Mouse (Mus musculus) monocyte, adult 5-6 weeks (primary cell): ENCODE data around the gene B230217C12Rik. TPM values are rescaled to one million over a fixed set of nuclear protein-coding genes. Genes with fewer than 3 reads are reported as not detected.

Source experiments
- ATAC-seq: fragments of 153-309, 156-312 bp; replicated peaks from 2 replicates; pipeline ENCODE4 v1.8.0; 2017; ENCODE audit warnings: mild to moderate bottlenecking; ENCODE audit not compliant: low TSS enrichment, insufficient number of reproducible peaks, severe bottlenecking, poor library complexity, low FRiP score
- total RNA-seq: library from RNA; stranded (forward); fragments of 200-1000, 200-491, 200-594 nt; gene quantifications from 3 replicates; pipeline ENCODE4 v1.2.3, GENCODE M21; 2017

Gene B230217C12Rik
- total RNA-seq, 1 experiment from 2014 or later, result not detected

DNA sequence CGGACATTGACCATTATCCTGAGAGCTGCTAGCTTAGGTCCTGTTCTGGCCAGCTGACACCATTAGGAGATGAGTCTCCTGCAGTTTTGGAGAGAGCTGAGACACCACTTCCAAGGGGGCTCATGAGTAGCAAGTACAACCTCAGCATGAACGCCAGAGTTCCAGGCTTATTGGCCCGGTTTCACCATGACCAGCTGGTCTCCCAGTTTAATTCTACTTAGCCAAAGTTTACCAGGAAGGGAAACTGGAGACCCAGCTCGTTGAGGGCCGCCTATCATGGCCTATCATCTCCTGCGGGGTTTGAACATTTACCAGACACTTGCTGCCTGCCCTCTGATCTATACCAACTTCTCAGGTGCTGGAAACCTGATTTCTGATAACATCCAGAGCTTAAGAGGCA is 33.0 kb upstream of the B230217C12Rik start:
- ATAC-seq, result no peak

DNA sequence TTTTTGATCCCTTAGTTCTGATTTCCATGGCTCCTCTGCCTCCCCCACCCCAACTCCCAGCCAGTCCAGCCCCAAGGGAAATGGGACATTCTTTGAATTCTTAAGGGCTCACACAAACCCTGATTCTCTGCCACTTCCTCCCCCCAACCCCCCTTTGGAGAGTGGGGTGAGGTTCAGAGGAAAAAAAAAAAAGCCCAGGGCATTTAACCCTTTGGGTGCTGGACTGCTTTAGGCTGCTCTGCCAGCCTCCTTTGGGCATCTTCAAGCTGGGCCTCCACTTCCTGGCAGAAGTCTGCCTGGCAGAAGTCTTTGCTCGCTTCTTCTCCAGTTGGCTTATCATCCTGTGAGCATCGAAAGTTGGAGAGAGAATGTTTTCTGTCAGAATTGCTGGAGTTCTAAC is 32.5 kb upstream of the B230217C12Rik start:
- ATAC-seq, result no peak

GRCm38 (mm10) chr11:97808621-97809234 is 31.9 kb upstream of the B230217C12Rik start:
- no peak for ATAC-seq

DNA sequence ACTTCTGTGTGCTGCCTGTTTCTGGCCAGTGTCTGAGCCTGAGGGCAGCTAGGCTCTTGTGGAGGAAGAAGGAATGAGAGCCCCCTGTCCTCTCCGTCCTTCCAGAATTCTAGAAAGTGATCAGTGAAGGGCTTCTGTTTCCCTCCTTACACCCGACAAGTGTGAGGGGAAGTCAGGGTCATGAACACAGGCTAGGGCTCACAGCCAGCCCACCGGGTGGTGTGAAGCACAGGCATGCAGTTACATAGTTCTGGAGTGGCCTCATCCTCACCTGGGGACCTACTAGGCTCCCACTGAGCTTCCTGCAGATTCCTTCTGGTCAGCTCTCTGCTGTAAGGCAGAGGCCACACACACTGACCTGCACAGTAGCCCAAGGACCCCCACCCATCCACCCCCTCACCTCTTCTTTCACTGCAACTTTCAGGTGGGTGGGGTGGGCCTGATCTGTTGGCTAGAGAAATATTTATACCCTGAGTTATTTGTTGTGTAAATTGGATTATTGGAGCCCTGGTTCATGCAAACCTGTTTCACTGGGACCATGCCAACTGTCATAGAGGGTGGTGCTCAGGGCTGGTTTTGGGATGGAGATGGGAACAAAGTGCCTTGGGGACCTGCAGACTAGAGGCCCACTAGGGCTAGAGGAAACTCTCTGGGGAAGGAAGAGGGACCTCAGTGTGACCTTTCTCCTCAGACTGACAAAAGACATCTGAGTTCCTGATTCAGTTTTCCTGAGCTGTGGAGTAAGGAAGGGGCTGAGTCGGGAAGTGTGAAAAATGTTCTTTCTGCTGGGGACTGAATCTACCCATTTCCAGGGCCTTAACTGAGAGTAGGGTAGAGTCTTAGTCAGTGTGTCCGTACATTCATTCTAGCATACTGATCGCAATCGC is 31.1 kb upstream of the B230217C12Rik start:
- no peak for ATAC-seq

- no peak for ATAC-seq
Measured at GRCm38 (mm10) chr11:97810356-97810755, 30.2 kb upstream of the B230217C12Rik start.

DNA sequence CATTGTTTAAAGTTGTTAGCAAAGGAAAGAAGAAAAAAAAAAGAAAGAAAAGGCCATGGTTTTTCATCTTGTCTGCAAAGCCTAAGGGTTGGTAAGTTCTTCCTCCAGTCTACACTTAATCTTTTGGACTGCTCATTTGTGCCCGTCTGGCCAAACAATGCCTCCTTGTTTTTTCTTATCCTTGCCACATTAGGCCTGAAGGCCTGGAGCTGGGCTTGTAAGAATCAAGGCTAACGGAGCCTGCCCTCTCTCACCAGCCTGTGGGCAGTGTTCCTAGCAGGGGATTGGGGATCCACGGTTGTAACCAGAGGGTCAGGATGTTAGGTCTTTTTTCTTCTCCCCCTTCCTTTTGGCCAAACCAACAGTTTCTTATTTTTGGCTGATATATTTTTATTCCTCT is 29.6 kb upstream of the B230217C12Rik start:
- no peak for ATAC-seq

DNA sequence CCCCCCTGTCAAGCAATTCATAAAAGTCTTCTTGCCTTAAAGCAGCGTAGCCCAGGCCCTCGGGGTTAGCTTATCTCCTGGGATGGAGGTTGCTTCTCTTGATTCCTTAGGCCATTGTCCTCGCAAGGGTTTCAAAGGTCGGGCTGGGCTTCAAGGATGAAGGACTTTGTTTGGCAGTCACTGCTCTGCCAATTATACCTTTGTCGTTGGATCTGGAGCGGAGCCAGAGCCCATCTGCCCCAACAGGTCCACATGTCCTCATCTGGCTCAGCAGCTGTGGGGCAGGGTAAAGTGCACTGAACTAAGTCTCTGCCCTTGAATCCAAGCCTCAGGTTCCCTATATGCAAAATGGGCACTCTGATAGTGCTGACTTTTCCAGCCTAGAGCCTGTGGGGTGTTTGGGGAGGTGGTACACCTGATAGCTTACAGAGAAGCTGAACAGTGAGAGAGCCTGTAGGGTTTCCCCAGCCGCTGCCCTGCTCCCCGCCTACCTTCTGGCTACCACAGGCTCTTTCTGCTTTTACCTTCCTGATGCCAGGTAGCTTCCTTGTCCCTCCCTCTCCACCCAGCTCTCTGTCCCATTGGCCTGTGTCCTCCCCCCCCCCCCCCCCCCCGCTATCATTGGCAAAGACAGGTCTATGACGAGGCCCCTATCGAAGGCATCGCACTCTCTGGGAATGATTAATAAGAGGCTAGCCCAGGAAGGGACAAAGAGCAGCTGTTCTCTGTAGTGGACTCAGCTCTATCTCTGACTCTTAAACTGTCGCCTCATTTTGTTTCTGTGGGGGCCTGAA is 28.8 kb upstream of the B230217C12Rik start:
- ATAC-seq, result no peak

- ATAC-seq, result no peak
Measured at GRCm38 (mm10) chr11:97812491-97812921, 28.1 kb upstream of the B230217C12Rik start.

DNA sequence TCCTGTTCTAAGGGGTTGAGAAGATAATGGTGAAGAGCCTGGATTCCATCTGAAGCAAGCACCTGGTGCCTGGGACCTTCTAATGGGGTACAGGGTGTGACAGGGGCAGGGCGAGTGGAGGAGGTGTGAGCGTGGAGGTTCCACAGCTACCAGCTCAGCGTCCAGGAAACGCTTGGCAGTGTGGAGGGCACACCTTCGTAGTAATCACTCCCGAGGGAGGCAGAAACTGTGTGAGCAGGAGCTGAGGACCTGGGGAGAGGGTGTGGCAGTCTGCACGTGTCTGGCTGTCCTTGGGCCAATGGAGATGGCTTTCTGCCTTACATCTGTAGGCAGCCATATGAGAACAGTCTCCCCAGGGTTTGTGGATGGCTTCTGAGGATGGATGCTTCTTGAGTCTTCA is 27.5 kb upstream of the B230217C12Rik start:
- no peak for ATAC-seq

DNA sequence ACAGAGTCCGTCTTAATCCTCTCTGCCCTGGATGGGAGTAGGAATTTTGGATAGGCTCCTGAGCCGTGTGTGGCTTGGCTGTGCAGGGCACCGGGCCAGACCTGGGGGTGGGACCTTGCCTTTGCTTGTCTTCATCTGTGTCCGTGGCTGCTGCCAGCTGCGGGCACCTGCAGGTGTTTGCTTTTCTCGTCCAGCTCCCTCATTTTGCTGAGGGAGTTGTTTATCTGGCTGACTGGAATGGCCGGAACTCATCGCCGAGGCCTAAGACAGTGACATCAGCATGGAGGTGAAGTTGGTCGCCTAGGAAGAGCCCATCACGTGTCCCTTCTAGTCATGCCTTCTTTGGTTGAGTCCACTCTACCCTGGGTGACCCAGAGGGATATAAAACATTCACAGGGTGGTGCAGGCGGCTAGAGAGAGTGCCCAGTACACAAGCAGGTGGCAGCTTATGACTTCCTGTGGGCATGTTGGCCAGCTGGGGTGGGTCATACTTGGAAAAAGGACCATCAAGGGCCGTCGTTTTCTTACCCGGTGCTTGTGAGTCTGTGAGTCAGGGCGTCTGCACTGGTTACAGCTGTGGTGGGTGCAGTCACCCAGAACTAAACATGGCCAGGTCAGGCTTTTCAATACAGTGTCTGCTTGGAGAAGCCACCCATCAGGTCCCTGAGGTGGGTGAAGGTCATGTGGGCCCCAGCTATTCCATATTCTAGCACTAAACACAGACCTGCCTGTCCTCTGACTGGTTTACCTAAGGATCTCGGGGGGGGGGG is 26.6 kb upstream of the B230217C12Rik start:
- no peak for ATAC-seq

- no peak for ATAC-seq
Measured at GRCm38 (mm10) chr11:97815736-97816135, 24.8 kb upstream of the B230217C12Rik start.

GRCm38 (mm10) chr11:97816176-97816575 is 24.4 kb upstream of the B230217C12Rik start:
- ATAC-seq, result no peak

DNA sequence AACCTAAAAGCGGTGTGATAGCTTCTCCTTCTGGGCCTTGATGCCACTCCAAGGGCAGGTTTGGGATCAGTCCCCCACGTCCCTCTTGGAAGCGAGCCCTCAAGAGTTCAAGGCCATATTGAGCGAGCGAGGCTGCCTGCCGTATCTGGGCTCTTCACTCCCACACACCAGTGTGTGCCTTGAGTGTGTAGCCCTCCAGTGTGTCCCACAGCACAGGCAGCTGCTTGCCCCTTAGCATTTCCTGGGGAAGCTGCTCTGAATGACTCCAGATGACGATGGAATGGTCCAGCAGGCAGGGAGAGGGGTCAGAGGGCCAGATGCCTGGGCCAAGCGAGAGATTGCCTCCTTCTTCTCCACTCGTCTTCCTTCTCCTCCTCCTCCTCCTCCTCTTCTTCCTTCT is 23.7 kb upstream of the B230217C12Rik start:
- ATAC-seq, result no peak

DNA sequence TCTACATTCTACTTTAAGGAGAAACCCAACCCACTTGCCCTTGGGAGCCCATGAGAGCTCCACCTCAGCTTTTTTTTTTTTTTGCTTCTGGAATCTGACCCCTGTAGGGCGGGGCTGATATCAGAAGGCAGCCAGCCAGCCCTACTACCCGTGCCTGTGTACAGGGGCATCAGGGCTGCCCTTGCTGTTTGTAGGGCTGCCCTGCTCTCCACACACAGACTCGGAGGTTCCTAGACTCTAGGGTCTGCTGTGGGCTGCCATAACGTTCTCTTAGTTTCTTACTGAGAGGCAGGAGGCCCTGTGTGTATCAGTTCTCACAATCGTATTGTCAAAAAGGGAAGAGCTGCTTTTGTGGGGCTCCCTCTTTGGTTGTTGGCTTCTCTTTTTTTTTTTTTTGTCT is 23.2 kb upstream of the B230217C12Rik start:
- ATAC-seq, result no peak

DNA sequence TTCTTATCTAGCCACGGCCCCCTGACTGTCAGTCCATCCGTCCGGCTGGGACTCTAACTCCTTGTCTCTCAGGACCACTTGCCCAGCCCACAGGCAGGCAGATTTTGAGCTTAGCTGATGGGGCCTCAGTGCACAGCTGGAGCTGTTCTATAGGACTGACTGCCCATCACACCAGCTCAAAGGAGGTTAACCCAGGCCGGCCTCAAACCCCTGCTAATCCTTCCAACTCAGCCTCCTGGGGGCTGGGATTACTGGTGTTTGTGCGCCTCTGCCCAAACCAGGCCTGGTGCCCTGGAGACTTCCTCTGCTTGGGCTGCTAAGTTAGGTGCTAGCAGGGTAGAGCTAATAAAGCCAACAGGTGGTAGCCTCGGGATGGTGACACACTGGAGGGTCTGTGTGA is 22.6 kb upstream of the B230217C12Rik start:
- no peak for ATAC-seq

GRCm38 (mm10) chr11:97818571-97818970 is 22.0 kb upstream of the B230217C12Rik start:
- ATAC-seq, result no peak

GRCm38 (mm10) chr11:97819102-97819501 is 21.5 kb upstream of the B230217C12Rik start:
- no peak for ATAC-seq

GRCm38 (mm10) chr11:97819923-97820322 is 20.7 kb upstream of the B230217C12Rik start:
- ATAC-seq, result no peak

GRCm38 (mm10) chr11:97820840-97821239 is 19.7 kb upstream of the B230217C12Rik start:
- ATAC-seq, result no peak
